Mouse (Mus musculus) embryonic facial prominence, embryonic 15.5 days (tissue): ENCODE measurements around the gene Myh10. TPM values are rescaled to one million over a fixed set of nuclear protein-coding genes. Genes with fewer than 3 reads are reported as not detected.

ENCODE experiments used
- ATAC-seq: fragments of 200-750 bp; cut with Nextera tagmentation; 2 replicates; pipeline ENCODE4 v1.8.0; 2017; ENCODE audit warnings: low read depth, moderate TSS enrichment; ENCODE audit not compliant: insufficient number of reproducible peaks, low FRiP score, low TSS enrichment
- H3K27ac ChIP-seq: fragments of 300-500 bp; sonication (generic); replicated peaks from 2 replicates; pipeline ENCODE4 v1.5.1; 2015; ENCODE audit warnings: mild to moderate bottlenecking, inconsistent platforms
- H3K27me3 ChIP-seq: fragments of 300-500 bp; sonication (generic); 2 replicates; pipeline ENCODE4 v1.6.1; 2015; ENCODE audit warnings: inconsistent platforms
- H3K36me3 ChIP-seq: fragments of 300-500 bp; sonication (generic); 2 replicates; pipeline ENCODE4 v1.6.1; 2015; ENCODE audit warnings: mild to moderate bottlenecking, inconsistent platforms
- H3K4me1 ChIP-seq: fragments of 300-500 bp; sonication (generic); 2 replicates; pipeline ENCODE4 v1.6.1; 2015; ENCODE audit warnings: inconsistent platforms
- H3K4me2 ChIP-seq: fragments of 300-500 bp; sonication (generic); replicated peaks from 2 replicates; pipeline ENCODE4 v1.6.1; 2015; ENCODE audit warnings: mild to moderate bottlenecking, inconsistent platforms
- H3K4me3 ChIP-seq: fragments of 300-500 bp; sonication (generic); replicated peaks from 2 replicates; pipeline ENCODE4 v1.5.1; 2015; ENCODE audit warnings: mild to moderate bottlenecking, inconsistent platforms
- H3K9ac ChIP-seq: fragments of 300-500 bp; sonication (generic); 2 replicates; pipeline ENCODE4 v1.6.1; 2015; ENCODE audit warnings: inconsistent platforms
- H3K9me3 ChIP-seq: fragments of 300-500 bp; sonication (generic); replicated peaks from 2 replicates; pipeline ENCODE4 v1.6.1; 2016; ENCODE audit warnings: inconsistent platforms
- WGBS: fragments of 180-500 bp; shearing (Covaris S2); methylation state at CpG from one replicate; pipeline ENCODE4 v1.1.7; 2015; 5-methylcytosine and 5-hydroxymethylcytosine counted together
- polyA plus RNA-seq: library from polyadenylated mRNA; unstranded; fragments of >200 nt; fragmentation: Nextera tagmentation; extraction: Ambion mirVana; gene quantifications from 2 replicates; pipeline ENCODE4 v1.2.1, GENCODE M21; 2015

The Myh10 gene
- polyA plus RNA-seq, 1 experiment from 2014 or later, result 87.8 TPM

- no peak for ATAC-seq
- no peaks in the 10 kb centered on the region for H3K36me3 ChIP-seq
- WGBS, result under 1% methylated on average over 43 of the region's 43 CpGs
- peak overlapping the region; percentile 93 for H3K27ac ChIP-seq
- no peaks in the 10 kb centered on the region for H3K9me3 ChIP-seq
- no peaks in the 10 kb centered on the region for H3K27me3 ChIP-seq
- H3K9ac ChIP-seq, result peak overlapping the region; percentile 91
- peak overlapping the region; percentile 91 for H3K4me2 ChIP-seq
- peaks cover 13% of the 10 kb centered on the region; the same call in 1 of the 2 replicates for H3K4me1 ChIP-seq
- peak overlapping the region; percentile 74 for H3K4me3 ChIP-seq
Observed at GRCm38 (mm10) chr11:68692693-68693446, 1.5 kb downstream of the Myh10 start.

- 12% methylated on average over 10 of the region's 10 CpGs for WGBS
- no peak for ATAC-seq
- peak overlapping the region; percentile 74 for H3K4me3 ChIP-seq
Observed at GRCm38 (mm10) chr11:68693447-68694040, 2.2 kb downstream of the Myh10 start.

GRCm38 (mm10) chr11:68702370-68702769 is 11.0 kb downstream of the Myh10 start:
- Histone ChIP-seq H3K36me3 (peaks cover 55% of the 10 kb centered on the region), H3K9ac (no peak overlapping the region), H3K27ac (no peak overlapping the region), H3K9me3 (0 out of 2 replicates have a peak, but pooled peaks cover 5% of the 10 kb centered on the region), H3K4me2 (no peak overlapping the region), H3K4me3 (no peak overlapping the region), H3K4me1 (no peaks in the 10 kb centered on the region), H3K27me3 (no peaks in the 10 kb centered on the region)
- ATAC-seq, result no peak
- 92% methylated on average over 6 of the region's 6 CpGs for WGBS

More at GRCm38 (mm10) chr11:68693447-68694040, 2.2 kb downstream of the Myh10 start:
- Histone ChIP-seq H3K36me3 (no peaks in the 10 kb centered on the region), H3K9me3 (no peaks in the 10 kb centered on the region), H3K27me3 (no peaks in the 10 kb centered on the region), H3K4me1 (peaks cover 13% of the 10 kb centered on the region; the same call in 1 of the 2 replicates), H3K9ac (peak overlapping the region; percentile 39; the same call in 1 of the 2 replicates), H3K4me2 (peak overlapping the region; percentile 91), H3K27ac (peak overlapping the region; percentile 93)

- H3K4me1 ChIP-seq, result no peaks in the 10 kb centered on the region
- H3K4me3 ChIP-seq, result no peak overlapping the region
- H3K9ac ChIP-seq, result no peak overlapping the region
- no peak overlapping the region for H3K4me2 ChIP-seq
- no peaks in the 10 kb centered on the region for H3K27me3 ChIP-seq
- no peak for ATAC-seq
- no peak overlapping the region for H3K27ac ChIP-seq
- 0 out of 2 replicates have a peak, but pooled peaks cover 5% of the 10 kb centered on the region for H3K9me3 ChIP-seq
- 81% methylated on average over 1 of the region's 1 CpGs for WGBS
- peaks cover 55% of the 10 kb centered on the region for H3K36me3 ChIP-seq
Observed at GRCm38 (mm10) chr11:68703360-68703759, 12.0 kb downstream of the Myh10 start.

GRCm38 (mm10) chr11:68704258-68704657 is 12.9 kb downstream of the Myh10 start:
- H3K36me3 ChIP-seq, result peaks cover 52% of the 10 kb centered on the region
- H3K27ac ChIP-seq, result no peak overlapping the region
- H3K4me1 ChIP-seq, result no peaks in the 10 kb centered on the region
- no peak overlapping the region for H3K4me2 ChIP-seq
- 91% methylated on average over 1 of the region's 1 CpGs for WGBS
- H3K9me3 ChIP-seq, result 0 out of 2 replicates have a peak, but pooled peaks cover 5% of the 10 kb centered on the region
- H3K4me3 ChIP-seq, result no peak overlapping the region
- no peak overlapping the region for H3K9ac ChIP-seq
- H3K27me3 ChIP-seq, result no peaks in the 10 kb centered on the region
- ATAC-seq, result no peak

GRCm38 (mm10) chr11:68704847-68705246 is 13.5 kb downstream of the Myh10 start:
- Histone ChIP-seq H3K4me3 (no peak overlapping the region), H3K36me3 (peaks cover 46% of the 10 kb centered on the region), H3K27ac (no peak overlapping the region), H3K27me3 (no peaks in the 10 kb centered on the region), H3K9me3 (0 out of 2 replicates have a peak, but pooled peaks cover 5% of the 10 kb centered on the region), H3K4me1 (0 out of 2 replicates have a peak, but pooled peaks cover 3% of the 10 kb centered on the region), H3K4me2 (no peak overlapping the region), H3K9ac (no peak overlapping the region)
- 92% methylated on average over 2 of the region's 2 CpGs for whole genome bisulfite sequencing
- no peak for ATAC-seq

- no peak overlapping the region; the same call in 1 of the 2 replicates for H3K27ac ChIP-seq
- H3K4me1 ChIP-seq, result 0 out of 2 replicates have a peak, but pooled peaks cover 3% of the 10 kb centered on the region
- no peak overlapping the region for H3K4me2 ChIP-seq
- H3K36me3 ChIP-seq, result peaks cover 27% of the 10 kb centered on the region
- 67% methylated on average over 9 of the region's 9 CpGs for WGBS
- H3K9me3 ChIP-seq, result no peaks in the 10 kb centered on the region
- H3K4me3 ChIP-seq, result no peak overlapping the region
- no peak for ATAC-seq
- no peak overlapping the region for H3K9ac ChIP-seq
- H3K27me3 ChIP-seq, result no peaks in the 10 kb centered on the region
Observed at GRCm38 (mm10) chr11:68706524-68707429, 15.4 kb downstream of the Myh10 start.

GRCm38 (mm10) chr11:68707881-68708582 is 16.7 kb downstream of the Myh10 start:
- no peak for ATAC-seq
- Histone ChIP-seq H3K27ac (no peak overlapping the region), H3K4me2 (no peak overlapping the region), H3K9ac (no peak overlapping the region), H3K27me3 (no peaks in the 10 kb centered on the region), H3K4me3 (no peak overlapping the region), H3K9me3 (no peaks in the 10 kb centered on the region), H3K4me1 (0 out of 2 replicates have a peak, but pooled peaks cover 3% of the 10 kb centered on the region), H3K36me3 (peaks cover 14% of the 10 kb centered on the region)
- WGBS, result 82% methylated on average over 5 of the region's 5 CpGs

GRCm38 (mm10) chr11:68716167-68716566 is 24.8 kb downstream of the Myh10 start:
- Histone ChIP-seq H3K27ac (no peak overlapping the region), H3K27me3 (no peaks in the 10 kb centered on the region), H3K4me3 (no peak overlapping the region), H3K4me1 (peaks cover 30% of the 10 kb centered on the region), H3K9ac (no peak overlapping the region), H3K36me3 (peaks cover 19% of the 10 kb centered on the region), H3K4me2 (no peak overlapping the region), H3K9me3 (no peaks in the 10 kb centered on the region)
- 77% methylated on average over 4 of the region's 4 CpGs for WGBS
- no peak for ATAC-seq

- no peak overlapping the region for H3K9ac ChIP-seq
- peaks cover 30% of the 10 kb centered on the region for H3K4me1 ChIP-seq
- ATAC-seq, result no peak
- no peak overlapping the region for H3K4me2 ChIP-seq
- H3K27me3 ChIP-seq, result no peaks in the 10 kb centered on the region
- peak overlapping the region; percentile 18 for H3K27ac ChIP-seq
- no peak overlapping the region for H3K4me3 ChIP-seq
- H3K9me3 ChIP-seq, result no peaks in the 10 kb centered on the region
- H3K36me3 ChIP-seq, result peaks cover 30% of the 10 kb centered on the region
- 55% methylated on average over 16 of the region's 16 CpGs for WGBS
Observed at GRCm38 (mm10) chr11:68717171-68717840, 25.9 kb downstream of the Myh10 start.
